Mouse (Mus musculus) spleen, adult 2 months (tissue): ENCODE measurements around the gene Slc16a1.

Experiments used
- CTCF ChIP-seq: fragments of 200-500 bp; IDR thresholded peaks from 2 replicates; pipeline ENCODE4 v1.5.1; 2011; ENCODE audit warnings: mild to moderate bottlenecking, inconsistent platforms; ENCODE audit not compliant: insufficient read depth, insufficient read length, insufficient replicate concordance; ENCODE audit errors: extremely low read depth
- POLR2A ChIP-seq: fragments of 200-500 bp; IDR thresholded peaks from 2 replicates; pipeline ENCODE4 v1.6.1; 2011; ENCODE audit warnings: low read depth, low read length, inconsistent platforms

GRCm38 (mm10) chr3:104638403-104638779, at the start of gene Slc16a1:
- no peak for TF ChIP-seq CTCF
- peak; percentile 94 for TF ChIP-seq POLR2A
